Mouse (Mus musculus) right cerebral cortex, postnatal 36 days (tissue): ENCODE results near the gene Hoxa11.

Experiments
- DNase-seq, 2 experiments: peaks; one replicate each; pipeline ENCODE4 v3.0.0; 2022; ENCODE audit warnings: low spot score in 2 of 2, mixed read lengths in 1 of 2

Gene Hoxa11

GRCm38 (mm10) chr6:52247766-52248637 is 2.4 kb upstream of the Hoxa11 start:
- no peak for DNase-seq

- DNase-seq = no peak
Observed at GRCm38 (mm10) chr6:52246916-52247315, 1.3 kb upstream of the Hoxa11 start.

GRCm38 (mm10) chr6:52246403-52246803 is 793 bp upstream of the Hoxa11 start:
- no peak for DNase-seq

GRCm38 (mm10) chr6:52245040-52245756 is 412 bp downstream of the Hoxa11 start:
- DNase-seq = no peak

GRCm38 (mm10) chr6:52244471-52245039 is 1.1 kb downstream of the Hoxa11 start:
- no peak for DNase-seq

GRCm38 (mm10) chr6:52243681-52244121 is 1.9 kb downstream of the Hoxa11 start:
- DNase-seq = no peak

GRCm38 (mm10) chr6:52242801-52243332 is 2.7 kb downstream of the Hoxa11 start:
- DNase-seq = no peak

GRCm38 (mm10) chr6:52241001-52241621 is 4.5 kb downstream of the Hoxa11 start:
- DNase-seq = no peak

GRCm38 (mm10) chr6:52240389-52241000 is 5.1 kb downstream of the Hoxa11 start, which contains the start of gene Hoxa10:
Gene Hoxa10 (minus strand): TSS chr6:52240854.
- DNase-seq = no peak

- no peak for DNase-seq
Observed at GRCm38 (mm10) chr6:52239625-52240388, 5.8 kb downstream of the Hoxa11 start.

- no peak for DNase-seq
Observed at GRCm38 (mm10) chr6:52238976-52239375, 6.6 kb downstream of the Hoxa11 start.

GRCm38 (mm10) chr6:52238155-52238545 is 7.5 kb downstream of the Hoxa11 start:
- no peak for DNase-seq

- DNase-seq = no peak
Observed at GRCm38 (mm10) chr6:52237346-52238154, 8.1 kb downstream of the Hoxa11 start.

- DNase-seq = no peak
Observed at GRCm38 (mm10) chr6:52236806-52237205, 8.8 kb downstream of the Hoxa11 start.

- no peak for DNase-seq
Observed at GRCm38 (mm10) chr6:52235866-52236265, 9.7 kb downstream of the Hoxa11 start.

- no peak for DNase-seq
Observed at GRCm38 (mm10) chr6:52235267-52235666, 10.3 kb downstream of the Hoxa11 start.

- DNase-seq = no peak
Observed at GRCm38 (mm10) chr6:52234428-52235140, 11.0 kb downstream of the Hoxa11 start.

GRCm38 (mm10) chr6:52233546-52234427 is 11.8 kb downstream of the Hoxa11 start:
- DNase-seq = no peak
